In the genomic region with DNA sequence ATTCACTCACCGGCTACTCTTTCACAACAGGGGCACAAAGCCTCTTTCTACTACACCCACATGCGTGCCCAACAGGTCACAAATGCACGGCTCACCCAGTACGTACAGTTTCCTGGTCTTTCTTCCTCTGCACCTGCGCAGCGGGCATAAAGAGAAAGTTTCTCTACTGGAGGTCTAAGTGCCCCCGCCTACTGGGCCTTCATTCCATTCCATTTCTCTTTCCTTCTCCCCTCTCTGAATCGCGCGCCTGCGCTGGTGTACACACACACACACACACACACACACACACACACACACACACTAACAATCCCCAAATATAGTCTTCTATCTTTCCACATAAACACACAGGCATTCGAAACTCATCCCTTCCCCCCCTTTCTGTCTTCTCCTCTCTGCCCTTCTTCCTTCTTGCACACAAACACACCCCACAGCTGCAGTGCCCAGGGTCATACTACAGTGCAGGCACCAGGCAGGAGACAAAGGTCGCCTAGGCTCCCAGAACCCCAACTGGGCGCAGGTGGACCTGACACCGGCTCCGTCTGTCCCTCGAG, we compare ENCODE assay signal across 8 mouse cellular contexts. TPM values are rescaled to one million over a fixed set of nuclear protein-coding genes. Genes with fewer than 3 reads are reported as not detected.
DNase-seq lines count a peak whose midpoint lies in the region; ATAC-seq and TF ChIP-seq lines count a peak whose summit lies in the region.

No protein-coding gene starts in this region.

- no peak overlapping the region for H3K27ac ChIP-seq in CH12.LX (ENCODE audit: insufficient read depth, low read depth)
- H3K27ac ChIP-seq in forebrain, embryonic 11.5 days (ENCODE audit: low read depth, low read length) = no peak overlapping the region
- H3K27ac ChIP-seq in stomach, embryonic 15.5 days = peak overlapping the region; percentile 87

- H3K79me2 ChIP-seq in CH12.LX (replicated peaks; ENCODE audit: control insufficient read depth, extremely low read depth, insufficient read depth, poor library complexity, severe bottlenecking) = no peaks in the 10 kb centered on the region

- TF ChIP-seq EP300 in CH12.LX (IDR thresholded peaks at IDR 0.05; ENCODE audit: low read length) = no peak

- H3K4me2 ChIP-seq in CH12.LX (ENCODE audit: insufficient read depth, low read depth, poor library complexity, severe bottlenecking) = peak overlapping the region; percentile 68
- peak overlapping the region; percentile 94 for H3K4me2 ChIP-seq in forebrain, embryonic 11.5 days (ENCODE audit: low read depth, low read length, severe bottlenecking)
- peak overlapping the region; percentile 93 for H3K4me2 ChIP-seq in stomach, embryonic 15.5 days

- dilution Hi-C loops in CH12.LX (cut with MboI; ENCODE audit: extremely low pct_ligation_motif_present, extremely low pct_unique_long_range_greater_than_20kb, low sequenced_read_pairs) = no loop called here

- no peak for DNase-seq in cerebellum, adult 9-11 months
- DNase-seq in CH12.LX (ENCODE audit: extremely low read depth) = no peak
- no peak for DNase-seq in forebrain, embryonic 11.5 days (ENCODE audit: low spot score)
- peak; percentile 60 for DNase-seq in kidney, postnatal 10 days
- no peak for DNase-seq in layer of hippocampus, adult 11-12 months (ENCODE audit: low spot score)

- in situ Hi-C loops in CH12.LX (cut with MboI; ENCODE audit: low pct_ligation_motif_present, low pct_unique_long_range_greater_than_20kb, low sequenced_read_pairs) = no loop called here

- peaks cover 85% of the 10 kb centered on the region for H3K27me3 ChIP-seq in CH12.LX (replicated peaks)
- no peaks in the 10 kb centered on the region; the same call in 1 of the 2 replicates for H3K27me3 ChIP-seq in forebrain, embryonic 11.5 days (ENCODE audit: control insufficient read depth, insufficient read depth, low read length)
- no peaks in the 10 kb centered on the region for H3K27me3 ChIP-seq in stomach, embryonic 15.5 days (replicated peaks)

- 20% methylated on average over 17 of the region's 17 CpGs for WGBS in forebrain, embryonic 11.5 days
- WGBS in stomach, embryonic 15.5 days = 7% methylated on average over 17 of the region's 17 CpGs

- no peak for TF ChIP-seq CTCF in CH12.LX (conservative IDR thresholded peaks at IDR 0.05 in 1 of 2, IDR thresholded peaks at IDR 0.05 in 1 of 2; ENCODE audit: low read depth in 2 of 2, low read length in 2 of 2)

- no peak overlapping the region for H3K9ac ChIP-seq in CH12.LX (ENCODE audit: insufficient read depth, low read depth)
- peak overlapping the region; percentile 87 for H3K9ac ChIP-seq in forebrain, embryonic 11.5 days (ENCODE audit: low read length)
- H3K9ac ChIP-seq in stomach, embryonic 15.5 days = peak overlapping the region; percentile 44; the same call in 1 of the 2 replicates

- ATAC-seq in cerebellum, adult (ENCODE audit: insufficient number of reproducible peaks, low FRiP score, low TSS enrichment) = peak; percentile 4; the same call in 1 of the 2 replicates
- ATAC-seq in forebrain, embryonic 11.5 days (replicated peaks; ENCODE audit: low FRiP score) = peak; percentile 61
- ATAC-seq in megakaryocyte, adult 5-6 weeks (ENCODE audit: poor library complexity, severe bottlenecking) = peak; percentile 39
- ATAC-seq in stomach, embryonic 15.5 days (ENCODE audit: insufficient read depth, low FRiP score, low read depth) = peak; percentile 71

- TF ChIP-seq RAD21 in CH12.LX (IDR thresholded peaks at IDR 0.05; ENCODE audit: low read depth, low read length) = no peak

- peak overlapping the region in 2 of 3 experiments; percentile 20 to 26 for H3K4me3 ChIP-seq in CH12.LX (replicated peaks in 1 of 3; ENCODE audit: low read depth in 2 of 3, low read length in 2 of 3, poor library complexity in 1 of 3)
- H3K4me3 ChIP-seq in forebrain, embryonic 11.5 days (ENCODE audit: low read depth, low read length) = peak overlapping the region; percentile 69
- peak overlapping the region; percentile 86 for H3K4me3 ChIP-seq in stomach, embryonic 15.5 days (replicated peaks)

- TF ChIP-seq POLR2A in CH12.LX (IDR thresholded peaks at IDR 0.05; ENCODE audit: low read depth, low read length) = no peak

- peaks cover 7 to 11% of the 10 kb centered on the region in 2 experiments; a peak in 2 of 4 replicates for H3K4me1 ChIP-seq in CH12.LX (ENCODE audit: control insufficient read depth in 1 of 2, insufficient read depth in 2 of 2)
- peaks cover 12% of the 10 kb centered on the region; the same call in 1 of the 2 replicates for H3K4me1 ChIP-seq in forebrain, embryonic 11.5 days (replicated peaks; ENCODE audit: control insufficient read depth, insufficient read depth, low read length)
- H3K4me1 ChIP-seq in stomach, embryonic 15.5 days = peaks cover 41% of the 10 kb centered on the region

- peaks cover 3% of the 10 kb centered on the region for H3K9me3 ChIP-seq in CH12.LX (replicated peaks; ENCODE audit: low read length)
- H3K9me3 ChIP-seq in forebrain, embryonic 11.5 days (ENCODE audit: control insufficient read depth, low read length) = no peaks in the 10 kb centered on the region
- H3K9me3 ChIP-seq in stomach, embryonic 15.5 days = no peaks in the 10 kb centered on the region

- H3K36me3 ChIP-seq in CH12.LX (replicated peaks in 1 of 2; ENCODE audit: control insufficient read depth in 1 of 2, insufficient read depth in 1 of 2, low read length in 1 of 2) = no peaks in the 10 kb centered on the region
- H3K36me3 ChIP-seq in forebrain, embryonic 11.5 days (ENCODE audit: control insufficient read depth, insufficient read depth, low read length) = no peaks in the 10 kb centered on the region
- no peaks in the 10 kb centered on the region for H3K36me3 ChIP-seq in stomach, embryonic 15.5 days

TF ChIP-seq in CH12.LX, 34 proteins besides CTCF, POLR2A, EP300 and RAD21:
- TF ChIP-seq NRF1 (IDR thresholded peaks at IDR 0.05; ENCODE audit: low read depth, low read length) (peak; percentile 78), MXI1 (IDR thresholded peaks at IDR 0.05; ENCODE audit: low read depth, low read length) (no peak), NELFE (IDR thresholded peaks at IDR 0.05; ENCODE audit: low read depth, low read length) (no peak), SMC3 (IDR thresholded peaks at IDR 0.05; ENCODE audit: low read depth, low read length) (no peak), E2F4 (IDR thresholded peaks at IDR 0.05; ENCODE audit: insufficient replicate concordance, low read depth, low read length) (no peak), ETS1 (conservative IDR thresholded peaks at IDR 0.05; ENCODE audit: low read depth, low read length) (no peak), JUND (conservative IDR thresholded peaks at IDR 0.05; ENCODE audit: low read depth, low read length) (no peak)

RNA-seq across cellular contexts. Expression of gene Ece1, which starts 0.5 kb away (rescaled TPM):
- total RNA-seq in CH12.LX (2012; rRNA removed) (0.42 and 10.0 TPM in 2 replicates), CH12.LX (2014; rRNA removed) (0.12 TPM in 1 of 2 replicates, not detected in the other)
- 0.10 and 0.16 TPM in 2 replicates for polyA plus RNA-seq in CH12.LX (2012; ENCODE audit: insufficient read length, low read depth)
- 35.0 and 35.2 TPM in 2 replicates for polyA plus RNA-seq in forebrain, embryonic 11.5 days (2014; fragmentation: Nextera tagmentation; extraction: Ambion mirVana)
- 19.7 and 25.4 TPM in 2 replicates for total RNA-seq in megakaryocyte, adult 5-6 weeks (2015)
- 12.5 and 15.9 TPM in 2 replicates for total RNA-seq in megakaryocyte, adult 5-6 weeks (2017)
- 52.0 and 53.5 TPM in 2 replicates for polyA plus RNA-seq in stomach, embryonic 15.5 days (2015; fragmentation: Nextera tagmentation; extraction: Ambion mirVana)

Comparison
In these comparisons a context has a peak if more than half of its experiments do, and no peak if none do; other contexts are left out.
1. ATAC-seq: peak in every context shown above with its lines; median percentile 71 in stomach, embryonic 15.5 days; 61 in forebrain, embryonic 11.5 days; 39 in megakaryocyte, adult 5-6 weeks; 4 in cerebellum, adult.
2. H3K4me3 ChIP-seq: peak in every context shown above with its lines; median percentile 86 in stomach, embryonic 15.5 days; 69 in forebrain, embryonic 11.5 days; 23 in CH12.LX.
3. RNA of gene Ece1, which starts 0.5 kb away (polyA plus RNA-seq): 52.0 to 53.5 TPM in stomach, embryonic 15.5 days and 35.0 to 35.2 TPM in forebrain, embryonic 11.5 days; 0.10 to 0.16 TPM in CH12.LX; every median in the first group is over 10 times any median in the second.
4. Peak in every context shown above with its lines, with median percentiles within 50 percentile points of each other: H3K4me2 ChIP-seq.